Mouse (Mus musculus): ENCODE results near the gene Zdhhc22.
A peak's percentile ranks its signal among the peaks of the same experiment; 100 is the strongest.

The Zdhhc22 gene

GRCm38 (mm10) chr12:86989890-86990754, at the start of gene Zdhhc22:
Zdhhc22 (minus strand) TSS chr12:86990430.
- DNase-seq (ENCODE audit: low spot score), result peak; percentile 30

DNA sequence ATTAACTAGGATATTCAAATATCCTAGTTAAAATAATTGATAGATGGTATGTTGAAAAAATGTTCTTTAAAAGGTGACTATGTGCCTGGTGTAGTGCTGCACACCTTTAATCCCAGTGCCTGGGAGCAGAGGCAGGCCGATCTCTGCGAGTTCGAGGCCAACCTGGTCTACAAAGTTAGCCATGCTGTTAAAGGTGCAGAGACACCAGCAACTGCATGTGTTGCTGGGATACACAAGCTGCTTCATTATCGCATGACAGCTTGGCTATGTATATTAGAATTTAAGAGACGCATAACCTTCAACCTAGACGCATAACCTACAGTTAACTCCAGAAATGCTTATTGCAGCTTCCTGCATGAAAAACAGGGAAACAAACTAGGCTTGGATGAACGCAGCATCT, 46.4 kb upstream of the Zdhhc22 start:
- DNase-seq (ENCODE audit: low spot score), result no peak

GRCm38 (mm10) chr12:87031163-87031763, 41.0 kb upstream of the Zdhhc22 start:
- DNase-seq (ENCODE audit: low spot score), result no peak

DNA sequence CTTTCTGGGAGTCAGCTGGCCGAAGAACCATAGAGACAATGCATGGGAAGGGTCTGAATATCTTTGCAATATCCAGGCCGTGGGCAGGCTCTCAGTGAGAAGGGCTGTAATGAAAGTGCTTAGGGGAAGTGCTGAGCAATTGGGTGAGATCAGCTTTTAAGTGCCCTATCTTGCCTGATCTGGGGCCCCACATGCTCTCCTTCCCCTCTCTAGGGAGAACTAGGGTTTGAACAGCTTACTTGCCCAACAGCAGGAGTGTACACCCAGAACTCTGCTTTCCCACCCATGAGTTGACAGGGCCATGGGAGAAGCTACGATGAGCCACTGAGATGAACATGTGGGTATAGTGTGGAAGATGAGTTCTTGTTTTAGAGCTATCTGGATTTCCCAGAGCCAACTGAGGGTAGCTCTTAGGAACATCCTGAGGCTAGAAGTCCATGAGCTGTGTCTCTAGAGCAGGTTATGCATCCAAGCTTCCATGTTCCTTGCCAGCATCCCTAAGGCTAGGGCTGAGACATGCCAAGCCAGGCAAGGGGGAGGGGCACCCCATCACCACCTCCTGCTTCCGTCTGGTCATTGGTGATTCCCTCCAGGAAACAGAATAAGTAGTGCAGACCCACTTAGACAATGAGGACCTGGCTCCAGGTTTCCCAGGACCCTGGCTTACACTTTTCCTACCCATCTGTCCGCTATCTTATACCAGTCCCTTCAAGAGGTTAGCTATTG, 39.2 kb upstream of the Zdhhc22 start:
- DNase-seq (ENCODE audit: low spot score), result no peak

DNA sequence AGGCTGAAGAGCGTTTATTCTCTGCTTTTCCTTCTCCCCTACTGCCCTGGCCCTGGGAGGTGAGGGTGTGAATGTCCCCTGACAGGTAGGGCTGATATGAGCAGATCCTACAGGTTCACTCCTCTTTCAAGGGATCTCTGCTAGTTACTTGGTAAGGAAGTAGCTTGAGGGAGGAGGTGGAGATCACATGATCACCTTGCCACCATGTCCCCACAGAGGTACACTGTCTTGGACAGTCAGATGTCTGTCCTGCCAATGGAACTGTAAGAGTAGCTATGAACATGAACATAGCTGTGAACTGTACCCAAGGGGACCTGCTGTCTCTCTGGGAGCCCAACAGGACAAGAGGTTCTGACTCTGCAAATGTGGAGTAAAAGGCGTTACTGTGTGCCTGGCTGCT, 37.8 kb upstream of the Zdhhc22 start:
- DNase-seq (ENCODE audit: low spot score), result no peak

DNA sequence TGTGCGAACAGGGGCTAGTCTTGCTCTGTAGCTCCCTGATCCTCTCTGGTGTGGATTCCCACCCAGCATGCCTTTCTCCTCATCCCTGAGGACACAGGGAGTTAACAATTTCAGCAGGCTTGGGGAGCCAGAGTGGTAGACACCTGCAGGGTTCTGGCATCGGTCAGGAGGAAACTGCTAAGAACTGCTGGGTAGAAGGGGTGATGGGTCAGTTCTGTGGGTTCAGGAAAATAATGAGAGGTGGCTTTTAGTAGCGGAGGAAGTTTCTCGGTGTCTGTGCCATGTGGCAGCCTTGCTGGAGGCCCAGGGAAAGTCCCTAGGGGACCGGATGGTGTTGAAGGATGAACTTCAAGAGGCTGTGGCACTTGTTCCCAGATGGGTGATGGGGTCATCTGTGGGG, 37.2 kb upstream of the Zdhhc22 start:
- DNase-seq (ENCODE audit: low spot score), result no peak

GRCm38 (mm10) chr12:87026871-87027240, 36.6 kb upstream of the Zdhhc22 start:
- DNase-seq (ENCODE audit: low spot score), result no peak

- DNase-seq (ENCODE audit: low spot score), result no peak
Measured at GRCm38 (mm10) chr12:87026109-87026870, 36.1 kb upstream of the Zdhhc22 start.

DNA sequence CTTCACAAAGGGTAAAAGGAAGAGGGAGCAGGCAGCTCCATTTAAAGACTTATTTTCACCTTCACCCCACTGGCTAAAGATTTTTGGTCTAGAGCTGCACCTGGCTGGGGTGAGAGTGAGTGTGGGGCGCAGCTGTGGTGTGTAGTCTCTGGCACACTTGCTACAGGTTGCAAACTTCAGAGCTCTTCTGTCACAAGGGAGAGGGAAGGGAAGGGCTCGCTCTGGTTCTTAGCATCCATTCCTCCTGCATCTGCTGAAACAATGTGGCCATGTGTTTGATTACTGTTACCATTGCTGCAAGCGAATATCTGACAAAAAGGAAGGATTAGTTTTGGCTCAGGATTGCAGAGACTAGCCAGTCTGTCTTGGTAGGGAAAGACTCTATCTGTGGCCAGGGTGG, 33.2 kb upstream of the Zdhhc22 start:
- DNase-seq (ENCODE audit: low spot score), result no peak

GRCm38 (mm10) chr12:87022006-87022405, 31.8 kb upstream of the Zdhhc22 start:
- DNase-seq (ENCODE audit: low spot score), result no peak

- no peak for DNase-seq (ENCODE audit: low spot score)
Measured at GRCm38 (mm10) chr12:87021040-87021439, 30.8 kb upstream of the Zdhhc22 start, which contains the start of gene Tmem63c. Tmem63c (plus strand) TSS chr12:87021340.

- no peak for DNase-seq (ENCODE audit: low spot score)
Measured at GRCm38 (mm10) chr12:87018756-87019155, 28.5 kb upstream of the Zdhhc22 start.

DNA sequence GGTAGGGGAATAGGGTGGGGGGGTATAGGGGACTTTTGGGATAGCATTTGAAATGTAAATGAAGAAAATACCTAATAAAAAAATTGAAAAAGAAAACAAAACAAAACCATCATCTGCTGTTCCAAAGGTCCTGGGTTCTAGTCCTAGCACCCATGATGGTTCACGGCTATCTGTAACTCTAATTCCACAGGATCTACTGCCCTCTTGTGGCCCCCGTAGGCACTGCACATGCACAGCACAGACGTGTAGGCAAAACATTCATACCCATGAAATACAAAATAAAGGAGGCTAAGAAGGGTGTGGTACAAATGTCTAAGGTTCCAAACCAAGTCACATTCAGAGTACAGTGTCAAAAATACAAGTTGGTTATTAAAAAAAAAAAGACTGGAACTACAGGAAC, 26.8 kb upstream of the Zdhhc22 start:
- DNase-seq (ENCODE audit: low spot score), result peak; percentile 24

DNA sequence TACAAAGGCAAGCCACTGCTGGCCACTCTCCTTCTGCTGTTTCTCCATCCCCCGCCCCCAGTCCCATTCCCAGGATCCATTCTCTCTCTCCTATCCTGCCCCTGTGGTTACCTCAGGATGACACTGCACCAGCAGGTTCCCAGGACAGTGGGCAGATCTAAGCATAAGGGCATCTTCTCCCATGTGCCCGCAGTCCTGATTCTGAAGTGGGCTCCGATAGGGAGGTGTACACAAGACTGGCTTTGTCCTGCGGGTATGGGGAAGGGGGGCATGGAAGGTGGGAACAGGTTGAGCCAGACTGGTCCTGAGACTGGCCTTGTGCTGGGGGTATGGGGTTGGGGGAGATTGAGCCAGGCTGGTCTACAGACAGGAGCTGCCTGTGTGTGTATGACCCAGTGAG, 14.4 kb upstream of the Zdhhc22 start:
- DNase-seq (ENCODE audit: low spot score), result no peak

DNA sequence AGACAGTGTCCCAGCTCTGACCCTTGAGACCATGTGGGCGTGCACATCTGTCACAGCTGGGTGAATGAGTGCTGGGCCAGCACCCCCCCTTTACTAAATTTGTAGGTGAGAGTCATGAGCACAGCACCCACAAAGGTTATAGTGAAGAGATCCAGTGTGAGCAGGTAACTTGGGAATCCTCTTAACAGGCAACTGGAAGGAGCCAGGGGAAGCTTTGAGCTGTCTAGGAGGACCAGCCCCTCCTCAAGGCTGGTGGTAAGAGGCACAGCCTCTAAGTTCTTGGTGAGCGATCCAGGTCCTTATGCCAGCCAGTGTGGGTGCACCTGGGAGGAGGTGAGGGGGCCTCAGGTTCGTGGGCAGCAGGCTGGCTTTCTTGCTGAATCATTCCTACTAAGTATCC, 13.4 kb upstream of the Zdhhc22 start:
- DNase-seq (ENCODE audit: low spot score), result no peak

DNA sequence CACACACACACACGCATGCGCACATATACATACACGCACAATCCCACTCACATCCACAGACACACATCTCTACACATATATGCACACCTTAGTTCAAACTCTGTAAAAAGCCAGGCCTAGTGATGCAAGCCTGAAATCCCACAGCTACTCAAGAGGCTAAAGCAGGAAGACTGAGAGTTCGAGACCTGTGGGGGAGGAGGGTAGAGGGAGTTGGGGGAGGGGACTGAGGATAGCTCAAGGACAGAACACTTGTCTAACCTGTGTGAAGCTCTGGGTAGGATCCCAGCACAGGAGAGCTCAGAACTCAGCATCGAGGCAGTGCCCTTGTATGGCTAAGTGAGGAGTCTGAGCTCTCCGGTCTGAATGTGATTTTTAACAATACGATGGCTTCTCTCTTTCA, 12.6 kb upstream of the Zdhhc22 start:
- no peak for DNase-seq (ENCODE audit: low spot score)

DNA sequence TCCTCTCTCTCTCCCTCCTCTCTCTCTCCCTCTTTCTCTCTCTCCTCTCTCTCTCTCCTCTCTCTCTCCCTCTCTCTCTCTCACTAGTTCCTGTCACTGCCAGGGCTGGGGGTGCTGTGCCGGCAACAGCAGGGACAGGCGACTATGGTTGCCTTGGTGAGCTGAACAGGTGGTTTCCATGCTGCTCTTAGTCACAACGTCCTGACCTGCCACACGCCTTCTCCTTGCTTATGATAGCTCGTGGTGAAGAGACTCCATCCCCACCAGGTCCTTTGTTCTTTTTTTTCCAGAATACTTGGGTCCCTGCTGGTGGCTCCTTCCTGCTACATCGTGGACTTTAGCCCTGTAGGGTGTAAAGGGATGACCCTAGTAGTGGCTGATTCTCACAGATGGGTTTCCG, 12.0 kb upstream of the Zdhhc22 start:
- no peak for DNase-seq (ENCODE audit: low spot score)

DNA sequence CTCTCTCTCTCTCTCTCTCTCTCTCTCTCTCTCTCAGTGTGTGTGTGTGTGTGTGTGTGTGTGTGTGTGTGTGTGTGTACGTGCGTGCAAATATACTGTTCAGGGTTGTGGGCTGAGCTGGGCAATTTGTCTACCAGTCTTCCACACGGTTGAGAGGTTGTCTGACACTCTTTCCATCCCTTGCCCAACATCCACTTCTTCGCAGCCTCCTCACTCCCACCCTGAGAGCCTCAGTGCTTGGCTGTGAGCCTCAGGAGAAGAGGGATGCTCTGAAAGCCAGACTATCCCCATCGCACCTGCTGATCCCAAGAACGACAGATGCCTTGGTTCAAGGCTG, 10.6 kb upstream of the Zdhhc22 start:
- no peak for DNase-seq (ENCODE audit: low spot score)

DNA sequence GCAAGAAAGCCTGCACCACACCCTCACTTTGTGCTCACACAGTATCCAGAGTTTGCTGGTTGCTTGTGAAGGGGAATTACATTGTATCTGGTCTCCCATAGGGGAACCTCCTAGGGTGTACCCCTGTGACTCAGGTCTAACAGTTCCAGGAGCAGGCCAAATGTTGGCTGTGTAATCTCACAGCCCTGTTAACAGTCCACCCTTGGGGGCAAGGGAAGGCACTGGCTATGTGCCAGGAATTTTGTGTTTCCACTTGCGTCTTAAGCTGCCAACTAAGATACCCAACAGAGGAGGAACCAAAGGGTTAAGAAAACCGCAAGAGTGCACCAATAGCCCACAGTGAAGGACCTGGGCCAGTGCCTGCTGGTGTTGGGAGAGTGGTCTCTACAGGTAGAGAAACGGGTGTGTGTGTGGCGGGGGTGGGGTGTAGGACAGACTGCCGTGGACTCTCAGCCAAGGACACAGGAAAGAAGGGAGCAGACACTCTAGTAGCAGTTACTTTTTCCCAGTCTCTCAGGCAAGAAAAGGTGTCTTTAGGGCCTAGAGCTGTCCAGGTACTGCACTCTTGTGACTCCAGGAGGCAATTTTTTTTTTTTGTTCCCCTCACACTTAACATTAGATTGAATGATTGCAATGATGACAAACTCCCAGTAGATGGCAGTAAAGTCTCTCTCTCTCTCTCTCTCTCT, 10.1 kb upstream of the Zdhhc22 start:
- no peak for DNase-seq (ENCODE audit: low spot score)

DNA sequence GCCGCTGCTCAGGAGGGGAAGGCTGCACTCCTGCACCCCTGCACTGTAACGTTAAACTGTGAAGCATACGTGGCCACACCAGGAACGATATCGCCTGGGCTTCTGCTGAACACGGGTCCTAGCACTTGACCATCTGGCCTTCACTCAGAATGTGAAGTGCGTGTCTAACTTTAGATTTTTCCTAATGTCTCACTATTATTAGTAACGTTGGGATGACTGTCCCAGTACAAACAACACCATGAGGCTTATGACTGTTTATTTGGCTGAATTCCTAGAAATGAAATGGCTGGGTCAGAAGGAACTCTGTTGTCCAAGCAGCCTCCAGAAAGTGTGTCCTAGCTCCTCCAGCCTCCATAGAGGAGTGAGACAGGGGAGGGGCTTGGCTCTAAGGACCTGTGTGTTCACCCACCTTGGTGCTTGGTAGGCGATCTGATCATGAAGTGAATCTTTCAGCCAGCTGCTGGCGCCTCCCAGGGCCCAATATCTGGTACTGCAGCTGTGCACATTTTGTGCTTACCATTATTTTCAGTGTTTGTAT, 9.1 kb upstream of the Zdhhc22 start:
- no peak for DNase-seq (ENCODE audit: low spot score)

DNA sequence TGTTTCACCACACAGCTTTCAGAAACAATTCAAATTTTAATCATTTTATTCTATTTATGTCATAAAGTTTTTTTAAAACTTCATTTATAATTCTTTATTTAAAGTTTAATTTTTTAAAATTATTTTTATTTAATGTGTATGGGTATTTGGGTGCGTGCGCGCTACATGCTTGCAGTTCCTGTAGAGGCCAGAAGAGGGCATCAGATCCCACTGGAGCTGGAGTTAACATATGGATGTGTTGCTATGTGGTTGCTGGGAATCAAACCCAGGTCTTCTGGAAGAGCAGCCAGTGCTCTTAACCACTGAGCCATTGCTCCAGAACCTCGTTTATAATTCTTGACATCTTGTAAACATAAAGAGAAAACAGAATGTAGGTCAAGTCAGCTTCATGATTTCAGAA, 8.5 kb upstream of the Zdhhc22 start:
- no peak for DNase-seq (ENCODE audit: low spot score)

- no peak for DNase-seq (ENCODE audit: low spot score)
Measured at GRCm38 (mm10) chr12:86995931-86996330, 5.7 kb upstream of the Zdhhc22 start.

Measured in urinary bladder, postnatal 14 days (tissue).